Mouse (Mus musculus) lung, embryonic 15.5 days (tissue): ENCODE results near the gene Fgd3. TPM values are rescaled to one million over a fixed set of nuclear protein-coding genes. Genes with fewer than 3 reads are reported as not detected.
A peak's percentile ranks its signal among the peaks of the same experiment; 100 is the strongest.

ENCODE experiments used
- ATAC-seq: fragments of 200-750 bp; cut with Nextera tagmentation; 2 replicates; pipeline ENCODE4 v1.8.0; 2017; ENCODE audit warnings: moderate number of reproducible peaks, borderline replicate concordance; ENCODE audit not compliant: low FRiP score, low TSS enrichment; ENCODE audit errors: extremely low read depth
- H3K27ac ChIP-seq: fragments of 300-500 bp; sonication (generic); 2 replicates; pipeline ENCODE4 v1.5.1; 2015; ENCODE audit warnings: moderate library complexity, mild to moderate bottlenecking, inconsistent platforms
- H3K27me3 ChIP-seq: fragments of 300-500 bp; sonication (generic); 2 replicates; pipeline ENCODE4 v1.6.1; 2015; ENCODE audit warnings: inconsistent platforms
- H3K36me3 ChIP-seq: fragments of 300-500 bp; sonication (generic); 2 replicates; pipeline ENCODE4 v1.6.1; 2015; ENCODE audit warnings: inconsistent platforms
- H3K4me1 ChIP-seq: fragments of 300-500 bp; sonication (generic); 2 replicates; pipeline ENCODE4 v1.6.1; 2015; ENCODE audit warnings: inconsistent platforms
- H3K4me2 ChIP-seq: fragments of 300-500 bp; sonication (generic); 2 replicates; pipeline ENCODE4 v1.6.1; 2015; ENCODE audit warnings: inconsistent platforms, mild to moderate bottlenecking, moderate library complexity
- H3K4me3 ChIP-seq: fragments of 300-500 bp; sonication (generic); 2 replicates; pipeline ENCODE4 v1.5.1; 2015; ENCODE audit warnings: mild to moderate bottlenecking, inconsistent platforms
- H3K9ac ChIP-seq: fragments of 300-500 bp; sonication (generic); 2 replicates; pipeline ENCODE4 v1.6.1; 2015; ENCODE audit warnings: inconsistent platforms
- H3K9me3 ChIP-seq: fragments of 300-500 bp; sonication (generic); 2 replicates; pipeline ENCODE4 v1.6.1; 2016; ENCODE audit warnings: inconsistent platforms
- WGBS: fragments of 180-500 bp; shearing (Covaris S2); methylation state at CpG from one replicate; pipeline ENCODE4 v1.1.7; 2015; 5-methylcytosine and 5-hydroxymethylcytosine counted together
- polyA plus RNA-seq: library from polyadenylated mRNA; unstranded; fragments of >200 nt; fragmentation: Nextera tagmentation; extraction: Ambion mirVana; gene quantifications from 2 replicates; pipeline ENCODE4 v1.2.1, GENCODE M21; 2015

Gene Fgd3
- 0.30 and 0.33 TPM in 2 replicates for polyA plus RNA-seq

DNA sequence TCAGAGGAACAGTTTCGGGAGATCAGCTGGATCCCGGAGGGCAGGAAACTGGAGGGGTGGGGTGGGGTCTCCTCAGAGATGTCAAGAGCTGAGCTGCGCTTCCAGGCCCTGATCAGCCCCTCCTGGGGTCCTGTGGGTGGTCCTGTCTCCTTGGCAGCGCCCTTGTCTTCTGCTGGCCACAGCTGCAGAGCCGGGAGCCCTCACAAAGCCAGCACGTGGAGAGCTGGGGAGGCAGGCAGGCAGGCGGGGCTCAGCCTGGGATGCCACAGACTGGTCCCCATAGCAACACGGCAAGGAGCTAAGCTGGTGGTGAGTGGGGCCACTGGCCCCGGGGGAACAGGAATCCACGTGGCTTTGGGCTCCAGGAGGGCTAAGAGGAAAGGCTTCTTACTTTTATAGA, at the start of gene Fgd3:
TSS of gene Fgd3 (minus strand) at position 272 of the 400 bp plus-strand sequence.
- peak; percentile 82; the same call in 1 of the 2 replicates for ATAC-seq
- no peak within 1 kb of the TSS for H3K9ac ChIP-seq
- no peaks in the 10 kb centered on the region for H3K27me3 ChIP-seq
- no peaks in the 10 kb centered on the region for H3K36me3 ChIP-seq
- no peak within 1 kb of the TSS for H3K27ac ChIP-seq
- H3K4me1 ChIP-seq = peaks cover 14% of the 10 kb centered on the region
- peak within 1 kb of the TSS; percentile 55 for H3K4me2 ChIP-seq
- no peaks in the 10 kb centered on the region for H3K9me3 ChIP-seq
- peak within 1 kb of the TSS; percentile 23 for H3K4me3 ChIP-seq
- WGBS = 4% methylated on average over 10 of the region's 10 CpGs

GRCm38 (mm10) chr13:49369404-49369803, 49.3 kb upstream of the Fgd3 start:
- Histone ChIP-seq H3K4me2 (no peak overlapping the region), H3K4me1 (peaks cover 25% of the 10 kb centered on the region), H3K9ac (no peak overlapping the region), H3K36me3 (peaks cover 11% of the 10 kb centered on the region; the same call in 1 of the 2 replicates), H3K27me3 (no peaks in the 10 kb centered on the region), H3K4me3 (no peak overlapping the region), H3K27ac (no peak overlapping the region), H3K9me3 (no peaks in the 10 kb centered on the region)
- ATAC-seq = no peak
- 81% methylated on average over 10 of the region's 10 CpGs for WGBS

GRCm38 (mm10) chr13:49367657-49368440, 47.7 kb upstream of the Fgd3 start:
- peaks cover 25% of the 10 kb centered on the region for H3K4me1 ChIP-seq
- ATAC-seq = no peak
- H3K4me2 ChIP-seq = no peak overlapping the region
- peaks cover 11% of the 10 kb centered on the region; the same call in 1 of the 2 replicates for H3K36me3 ChIP-seq
- H3K27me3 ChIP-seq = no peaks in the 10 kb centered on the region
- H3K4me3 ChIP-seq = no peak overlapping the region
- WGBS = 75% methylated on average over 4 of the region's 4 CpGs
- no peaks in the 10 kb centered on the region for H3K9me3 ChIP-seq
- H3K27ac ChIP-seq = no peak overlapping the region
- no peak overlapping the region for H3K9ac ChIP-seq

DNA sequence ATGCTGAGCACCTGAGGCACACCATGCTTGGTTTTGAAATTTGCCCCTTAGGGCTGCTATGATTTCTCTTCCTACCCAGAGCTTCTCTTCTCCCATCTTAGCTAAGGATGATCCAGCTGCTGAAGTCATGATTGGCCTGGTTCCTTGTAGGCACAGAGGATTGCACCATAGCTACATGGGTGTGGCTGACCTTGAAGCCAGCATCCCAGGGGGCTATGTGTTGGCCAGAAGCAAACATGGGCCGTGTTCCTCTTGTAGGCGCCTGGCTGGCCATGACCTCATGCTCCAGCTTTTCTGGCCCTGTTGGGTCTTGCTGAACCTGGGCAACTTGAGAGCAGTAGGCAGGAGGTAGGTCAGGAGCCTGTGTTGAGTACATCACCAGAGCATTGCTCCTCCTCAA, 44.6 kb upstream of the Fgd3 start:
- Histone ChIP-seq H3K27me3 (no peaks in the 10 kb centered on the region), H3K4me1 (peaks cover 25% of the 10 kb centered on the region), H3K9ac (no peak overlapping the region), H3K4me3 (no peak overlapping the region), H3K27ac (no peak overlapping the region), H3K9me3 (no peaks in the 10 kb centered on the region), H3K4me2 (no peak overlapping the region), H3K36me3 (peaks cover 5% of the 10 kb centered on the region; the same call in 1 of the 2 replicates)
- 65% methylated on average over 2 of the region's 2 CpGs for WGBS
- ATAC-seq = no peak

DNA sequence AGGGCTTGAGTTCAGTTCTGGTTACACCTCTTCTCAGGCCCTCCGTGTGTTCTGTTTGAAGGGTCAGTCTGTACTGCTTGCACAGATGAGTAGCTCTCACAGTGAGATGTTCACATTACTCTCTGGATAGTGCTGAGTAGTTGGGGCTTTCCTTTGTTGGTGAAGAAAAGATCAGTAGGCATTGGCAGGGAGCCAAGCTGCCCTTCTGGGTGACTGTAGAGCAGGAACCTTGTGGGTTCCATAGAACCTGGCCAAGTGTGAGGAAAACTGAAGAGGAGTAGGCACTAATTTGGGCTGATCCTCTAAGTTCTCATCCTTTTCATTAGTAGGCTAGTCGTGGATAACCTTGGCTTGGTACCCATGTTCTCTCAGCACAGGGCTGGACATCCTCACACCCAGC, 42.7 kb upstream of the Fgd3 start:
- WGBS = 82% methylated on average over 2 of the region's 2 CpGs
- ATAC-seq = no peak
- H3K27ac ChIP-seq = no peak overlapping the region; the same call in 1 of the 2 replicates
- no peak overlapping the region for H3K9ac ChIP-seq
- no peaks in the 10 kb centered on the region for H3K27me3 ChIP-seq
- H3K9me3 ChIP-seq = no peaks in the 10 kb centered on the region
- peaks cover 25% of the 10 kb centered on the region for H3K4me1 ChIP-seq
- H3K4me3 ChIP-seq = no peak overlapping the region
- H3K36me3 ChIP-seq = no peaks in the 10 kb centered on the region
- no peak overlapping the region for H3K4me2 ChIP-seq

DNA sequence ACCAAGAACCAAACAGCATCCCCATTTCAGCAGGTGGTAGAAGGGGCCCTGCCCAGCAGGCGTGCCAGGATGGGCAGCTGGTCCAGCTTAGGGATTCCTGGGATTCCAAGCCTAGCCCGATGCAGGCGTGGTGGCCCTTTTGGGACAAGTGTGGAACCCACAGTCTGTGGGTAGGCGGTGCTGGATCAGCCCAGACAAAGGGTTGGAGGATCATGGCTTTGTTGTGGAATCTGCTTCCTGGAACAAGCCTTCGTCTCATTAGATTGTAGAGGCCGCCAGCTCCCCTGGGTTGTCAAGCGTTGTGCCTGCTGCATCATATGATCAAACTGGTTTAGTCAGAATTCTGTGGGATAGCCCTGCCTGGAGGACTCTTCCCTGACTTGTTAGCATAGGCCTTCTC, 42.3 kb upstream of the Fgd3 start:
- 67% methylated on average over 7 of the region's 7 CpGs for WGBS
- Histone ChIP-seq H3K4me1 (peaks cover 25% of the 10 kb centered on the region), H3K4me2 (no peak overlapping the region), H3K27ac (no peak overlapping the region; the same call in 1 of the 2 replicates), H3K27me3 (no peaks in the 10 kb centered on the region), H3K9ac (no peak overlapping the region), H3K4me3 (no peak overlapping the region), H3K36me3 (no peaks in the 10 kb centered on the region), H3K9me3 (no peaks in the 10 kb centered on the region)
- no peak for ATAC-seq

- H3K9me3 ChIP-seq = no peaks in the 10 kb centered on the region
- no peak overlapping the region for H3K9ac ChIP-seq
- no peak overlapping the region; the same call in 1 of the 2 replicates for H3K4me2 ChIP-seq
- peaks cover 25% of the 10 kb centered on the region for H3K4me1 ChIP-seq
- no peaks in the 10 kb centered on the region for H3K36me3 ChIP-seq
- H3K27me3 ChIP-seq = no peaks in the 10 kb centered on the region
- no peak for ATAC-seq
- peak overlapping the region; percentile 60 for H3K27ac ChIP-seq
- 10% methylated on average over 3 of the region's 3 CpGs for WGBS
- H3K4me3 ChIP-seq = no peak overlapping the region
Measured at GRCm38 (mm10) chr13:49360906-49361406, 40.8 kb upstream of the Fgd3 start.

GRCm38 (mm10) chr13:49358184-49358583, 38.1 kb upstream of the Fgd3 start:
- Histone ChIP-seq H3K9me3 (no peaks in the 10 kb centered on the region), H3K27ac (no peak overlapping the region), H3K4me1 (peaks cover 25% of the 10 kb centered on the region), H3K27me3 (no peaks in the 10 kb centered on the region), H3K9ac (no peak overlapping the region), H3K4me2 (no peak overlapping the region), H3K36me3 (no peaks in the 10 kb centered on the region), H3K4me3 (no peak overlapping the region)
- 92% methylated on average over 3 of the region's 3 CpGs for WGBS
- ATAC-seq = no peak

DNA sequence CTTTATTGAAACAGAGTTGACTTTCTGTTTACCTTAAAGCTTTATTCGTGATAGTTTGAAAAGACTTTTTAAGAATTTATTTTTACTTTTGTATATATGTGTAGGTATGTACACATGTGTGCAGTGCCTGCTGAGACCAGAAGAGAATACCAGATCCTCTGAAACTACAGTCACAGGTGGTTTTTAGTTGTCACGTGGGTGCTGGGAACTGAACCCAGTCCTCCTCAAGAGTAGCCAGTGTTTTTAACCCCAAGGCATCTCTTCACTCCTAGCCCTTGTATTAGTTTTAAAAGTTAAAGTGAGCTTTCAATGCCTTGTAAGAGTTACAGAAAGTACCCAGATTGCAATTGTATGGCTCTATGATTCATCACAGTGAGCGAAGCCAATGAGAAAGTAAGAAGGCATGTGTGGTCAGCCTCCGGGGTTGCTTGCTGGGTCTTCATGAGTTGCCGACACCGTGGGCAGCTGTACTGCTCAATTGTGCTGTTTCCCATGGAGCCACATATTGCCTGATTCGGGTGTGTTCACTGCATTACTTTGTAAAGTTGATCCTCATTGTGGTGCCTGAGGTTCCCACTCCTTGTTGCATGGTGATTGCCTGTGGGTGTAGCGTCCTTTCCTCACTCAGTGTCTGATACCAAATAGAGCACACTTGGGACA, 37.4 kb upstream of the Fgd3 start:
- WGBS = 92% methylated on average over 8 of the region's 8 CpGs
- peaks cover 28% of the 10 kb centered on the region for H3K4me1 ChIP-seq
- no peak overlapping the region for H3K27ac ChIP-seq

GRCm38 (mm10) chr13:49356090-49356489, 36.0 kb upstream of the Fgd3 start:
- Histone ChIP-seq H3K9me3 (no peaks in the 10 kb centered on the region), H3K36me3 (no peaks in the 10 kb centered on the region), H3K27ac (no peak overlapping the region), H3K27me3 (no peaks in the 10 kb centered on the region), H3K4me2 (no peak overlapping the region), H3K9ac (no peak overlapping the region), H3K4me1 (peaks cover 18% of the 10 kb centered on the region), H3K4me3 (no peak overlapping the region)
- ATAC-seq = no peak
- WGBS = 86% methylated on average over 7 of the region's 7 CpGs

More for the DNA sequence above, 37.4 kb upstream of the Fgd3 start:
- Histone ChIP-seq H3K4me2 (no peak overlapping the region), H3K36me3 (no peaks in the 10 kb centered on the region), H3K9me3 (no peaks in the 10 kb centered on the region), H3K4me3 (no peak overlapping the region), H3K27me3 (no peaks in the 10 kb centered on the region), H3K9ac (no peak overlapping the region)
- ATAC-seq = no peak

DNA sequence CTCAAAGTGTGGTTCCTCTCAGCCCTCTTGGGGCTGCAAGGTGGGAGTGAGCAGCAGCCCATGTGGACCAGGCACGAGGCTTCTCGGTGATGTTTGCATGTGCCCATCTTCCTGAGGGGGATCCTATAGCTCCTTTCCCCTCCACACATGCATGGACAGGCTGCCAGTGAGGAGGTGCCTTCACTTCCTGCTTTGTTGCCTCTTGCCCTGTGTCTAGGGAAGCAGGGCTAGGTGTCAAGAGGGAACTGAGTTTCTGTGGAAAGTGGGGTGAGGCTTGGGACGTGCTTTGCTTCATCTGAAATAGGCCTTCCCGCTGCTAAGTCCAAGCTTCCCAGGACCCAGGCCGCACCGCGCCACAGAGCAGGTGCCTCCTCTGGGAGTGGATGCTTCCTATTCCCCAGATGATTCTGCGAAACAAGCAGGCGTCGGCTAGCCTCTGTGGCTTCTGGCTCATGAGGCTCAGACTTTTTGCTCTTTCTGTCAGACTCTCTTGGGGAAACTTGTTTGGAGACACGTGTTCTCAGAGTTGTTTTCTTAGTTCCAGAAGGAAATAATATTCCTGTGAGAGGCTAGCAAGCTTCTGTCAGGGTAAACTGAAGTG, 35.5 kb upstream of the Fgd3 start:
- Histone ChIP-seq H3K4me2 (no peak overlapping the region), H3K4me3 (no peak overlapping the region), H3K9ac (no peak overlapping the region), H3K9me3 (no peaks in the 10 kb centered on the region), H3K27me3 (no peaks in the 10 kb centered on the region), H3K36me3 (no peaks in the 10 kb centered on the region), H3K27ac (no peak overlapping the region), H3K4me1 (peaks cover 12% of the 10 kb centered on the region)
- WGBS = 87% methylated on average over 11 of the region's 11 CpGs
- ATAC-seq = no peak
